ENCODE assay signal across 24 mouse cellular contexts in genomic region chr2:106652151-106652550, GRCm38 (mm10). TPM values are rescaled to one million over a fixed set of nuclear protein-coding genes. Genes with fewer than 3 reads are reported as not detected.
DNase-seq lines count a peak whose midpoint lies in the region; ATAC-seq and TF ChIP-seq lines count a peak whose summit lies in the region.
"Had no signal": no experiment of that assay in that cellular context is flagged by ENCODE, and none has a peak within 500 bp of the region (broad histone marks: within the 10 kb centered on the region; RNA-seq: fewer than 3 reads in every experiment).

No protein-coding gene starts in this region.

- intact Hi-C loops in heart, adult 2 months (cut with DNase I) = loop anchor here (2.0 kb wide), 1 partner anchor 43 kb away; no protein-coding TSS in a partner anchor
- intact Hi-C loops in heart, postnatal 14 days (cut with DNase I) = no loop called here

- TF ChIP-seq CTCF in heart, adult 2 months (IDR thresholded peaks at IDR 0.05) = no peak
- TF ChIP-seq CTCF in midbrain, postnatal 0 days (IDR thresholded peaks at IDR 0.05) = no peak

- DNase-seq in heart, adult 11 months = peak; percentile 95
- DNase-seq in heart, adult 2 months = peak in 1 of 2 experiments; percentile 47
- DNase-seq in heart, postnatal 14 days = peak; percentile 5 to 23
- DNase-seq in layer of hippocampus, postnatal 14 days (ENCODE audit: low spot score in 2 of 2) = no peak
- DNase-seq in ovary, postnatal 10 days (ENCODE audit: low spot score) = no peak
- DNase-seq in midbrain, postnatal 0 days (ENCODE audit: low spot score) = no peak
- DNase-seq: adrenal gland, adult 2 months; cerebellum, adult 2 months; gastrocnemius, postnatal 10 days; kidney, adult 8-10 months; kidney, postnatal 14 days; layer of hippocampus, postnatal 36 days; liver, embryonic 13.5 days; thymus, adult 2 months; thymus, postnatal 4 days had no signal

- peak overlapping the region; percentile 31 for H3K4me2 ChIP-seq in heart, embryonic 13.5 days
- no peak overlapping the region for H3K4me2 ChIP-seq in midbrain, postnatal 0 days (ENCODE audit: low read depth, low read length, poor library complexity, severe bottlenecking)
- H3K4me2 ChIP-seq: forebrain, embryonic 15.5 days; hindbrain, embryonic 15.5 days; limb, embryonic 13.5 days; liver, embryonic 13.5 days; neural tube, embryonic 15.5 days had no signal

- no peaks in the 10 kb centered on the region; the same call in 1 of the 2 replicates for H3K4me1 ChIP-seq in heart, adult 2 months (ENCODE audit: control insufficient read depth, insufficient read depth, low read length)
- peaks cover 37% of the 10 kb centered on the region for H3K4me1 ChIP-seq in heart, embryonic 13.5 days
- H3K4me1 ChIP-seq in midbrain, postnatal 0 days (ENCODE audit: insufficient read depth, low read length) = no peaks in the 10 kb centered on the region

- H3K79me2 ChIP-seq in heart, adult 2 months (replicated peaks; ENCODE audit: control insufficient read depth, insufficient read depth, low read length) = no peaks in the 10 kb centered on the region

- H3K27me3 ChIP-seq in heart, adult 2 months (ENCODE audit: control insufficient read depth, insufficient read depth, low read length) = no peaks in the 10 kb centered on the region
- no peaks in the 10 kb centered on the region for H3K27me3 ChIP-seq in heart, embryonic 13.5 days (replicated peaks)
- H3K27me3 ChIP-seq in midbrain, postnatal 0 days (ENCODE audit: insufficient read depth, low read length) = no peaks in the 10 kb centered on the region
- H3K27me3 ChIP-seq: forebrain, embryonic 15.5 days; hindbrain, embryonic 15.5 days; limb, embryonic 13.5 days; liver, embryonic 13.5 days; neural tube, embryonic 15.5 days had no signal

- TF ChIP-seq POLR2A in heart, adult 2 months (IDR thresholded peaks at IDR 0.05; ENCODE audit: insufficient read depth, low read depth, low read length) = no peak

- no peaks in the 10 kb centered on the region for H3K9me3 ChIP-seq in heart, embryonic 13.5 days
- H3K9me3 ChIP-seq in midbrain, postnatal 0 days (ENCODE audit: low read length) = no peaks in the 10 kb centered on the region
- H3K9me3 ChIP-seq: embryonic facial prominence, embryonic 10.5 days; forebrain, embryonic 15.5 days; hindbrain, embryonic 15.5 days; limb, embryonic 13.5 days; liver, embryonic 13.5 days; midbrain, embryonic 10.5 days; neural tube, embryonic 15.5 days had no signal

- H3K36me3 ChIP-seq in heart, adult 2 months (ENCODE audit: control insufficient read depth, insufficient read depth, low read length) = no peaks in the 10 kb centered on the region
- H3K36me3 ChIP-seq in heart, embryonic 13.5 days = no peaks in the 10 kb centered on the region
- no peaks in the 10 kb centered on the region for H3K36me3 ChIP-seq in midbrain, postnatal 0 days (ENCODE audit: insufficient read depth, low read length)
- H3K36me3 ChIP-seq: embryonic facial prominence, embryonic 10.5 days; forebrain, embryonic 15.5 days; hindbrain, embryonic 15.5 days; limb, embryonic 13.5 days; liver, embryonic 13.5 days; midbrain, embryonic 10.5 days; neural tube, embryonic 15.5 days had no signal

- peak overlapping the region; percentile 38 for H3K27ac ChIP-seq in heart, adult 2 months
- peak overlapping the region; percentile 53; the same call in 1 of the 2 replicates for H3K27ac ChIP-seq in heart, embryonic 13.5 days (replicated peaks)
- H3K27ac ChIP-seq in midbrain, postnatal 0 days (ENCODE audit: low read depth, low read length) = no peak overlapping the region
- H3K27ac ChIP-seq: embryonic facial prominence, embryonic 10.5 days; forebrain, embryonic 15.5 days; hindbrain, embryonic 15.5 days; layer of hippocampus, adult 2 months; limb, embryonic 13.5 days; liver, embryonic 13.5 days; midbrain, embryonic 10.5 days; neural tube, embryonic 15.5 days had no signal

- WGBS in heart, adult 2 months = 50% methylated on average over 8 of the region's 8 CpGs
- WGBS in heart, embryonic 13.5 days = 24% methylated on average over 8 of the region's 8 CpGs
- WGBS in midbrain, postnatal 0 days = 73% methylated on average over 8 of the region's 8 CpGs

- H3K4me3 ChIP-seq in heart, adult 2 months = no peak overlapping the region
- no peak overlapping the region for H3K4me3 ChIP-seq in heart, embryonic 13.5 days
- H3K4me3 ChIP-seq in midbrain, postnatal 0 days (ENCODE audit: low read depth, low read length) = no peak overlapping the region
- H3K4me3 ChIP-seq: embryonic facial prominence, embryonic 10.5 days; forebrain, embryonic 15.5 days; hindbrain, embryonic 15.5 days; layer of hippocampus, adult 2 months; limb, embryonic 13.5 days; liver, embryonic 13.5 days; midbrain, embryonic 10.5 days; neural tube, embryonic 15.5 days had no signal

- no peak for TF ChIP-seq EP300 in heart, adult 2 months (IDR thresholded peaks at IDR 0.05; ENCODE audit: insufficient read depth, low read depth, low read length)

- ATAC-seq in heart, embryonic 13.5 days (ENCODE audit: extremely low read depth, insufficient number of reproducible peaks, low FRiP score, low TSS enrichment) = no peak
- ATAC-seq in midbrain, postnatal 0 days (ENCODE audit: low FRiP score) = no peak
- ATAC-seq: forebrain, embryonic 15.5 days had no signal

- no peak overlapping the region for H3K9ac ChIP-seq in heart, adult 2 months (ENCODE audit: low read depth, low read length)
- no peak overlapping the region for H3K9ac ChIP-seq in heart, embryonic 13.5 days
- H3K9ac ChIP-seq in midbrain, postnatal 0 days (replicated peaks; ENCODE audit: low read length, poor library complexity, severe bottlenecking) = no peak overlapping the region
- H3K9ac ChIP-seq: forebrain, embryonic 15.5 days; hindbrain, embryonic 15.5 days; limb, embryonic 13.5 days; liver, embryonic 13.5 days; neural tube, embryonic 15.5 days had no signal

RNA-seq across cellular contexts. Expression of gene Mpped2, which starts 40.9 kb away (rescaled TPM):
- 10 to 100 TPM; 20.7 to 23.7 TPM for total RNA-seq in heart, adult 2 months (2021)
- 8.0 and 15.2 TPM in 2 replicates for polyA plus RNA-seq in heart, adult 2 months (2012; rRNA removed)
- 72.3 and 82.8 TPM in 2 replicates for polyA plus RNA-seq in heart, embryonic 13.5 days (2015; fragmentation: Nextera tagmentation; extraction: Ambion mirVana)
- total RNA-seq in heart, postnatal 14 days (2021) = 10 to 100 TPM; 14.8 to 22.1 TPM
- total RNA-seq in layer of hippocampus, postnatal 14 days (2021) = 10 to 100 TPM; 39.9 to 40.3 TPM
- total RNA-seq in midbrain, postnatal 0 days (2014; rRNA removed) = 42.6 and 43.2 TPM in 2 replicates
- polyA plus RNA-seq in midbrain, postnatal 0 days (2015; fragmentation: Nextera tagmentation; extraction: Ambion mirVana) = 79.4 and 84.6 TPM in 2 replicates
- polyA plus RNA-seq: C2C12 had no signal

Comparison
In these comparisons a context has a peak if more than half of its experiments do, and no peak if none do; other contexts are left out.
1. DNase-seq: peak in heart, adult 11 months (single experiment) and heart, postnatal 14 days (2 of 2); none in layer of hippocampus, postnatal 14 days (0 of 2), ovary, postnatal 10 days (single experiment) and midbrain, postnatal 0 days (single experiment).